ENCODE assay signal across 12 mouse cellular contexts in the genomic region with DNA sequence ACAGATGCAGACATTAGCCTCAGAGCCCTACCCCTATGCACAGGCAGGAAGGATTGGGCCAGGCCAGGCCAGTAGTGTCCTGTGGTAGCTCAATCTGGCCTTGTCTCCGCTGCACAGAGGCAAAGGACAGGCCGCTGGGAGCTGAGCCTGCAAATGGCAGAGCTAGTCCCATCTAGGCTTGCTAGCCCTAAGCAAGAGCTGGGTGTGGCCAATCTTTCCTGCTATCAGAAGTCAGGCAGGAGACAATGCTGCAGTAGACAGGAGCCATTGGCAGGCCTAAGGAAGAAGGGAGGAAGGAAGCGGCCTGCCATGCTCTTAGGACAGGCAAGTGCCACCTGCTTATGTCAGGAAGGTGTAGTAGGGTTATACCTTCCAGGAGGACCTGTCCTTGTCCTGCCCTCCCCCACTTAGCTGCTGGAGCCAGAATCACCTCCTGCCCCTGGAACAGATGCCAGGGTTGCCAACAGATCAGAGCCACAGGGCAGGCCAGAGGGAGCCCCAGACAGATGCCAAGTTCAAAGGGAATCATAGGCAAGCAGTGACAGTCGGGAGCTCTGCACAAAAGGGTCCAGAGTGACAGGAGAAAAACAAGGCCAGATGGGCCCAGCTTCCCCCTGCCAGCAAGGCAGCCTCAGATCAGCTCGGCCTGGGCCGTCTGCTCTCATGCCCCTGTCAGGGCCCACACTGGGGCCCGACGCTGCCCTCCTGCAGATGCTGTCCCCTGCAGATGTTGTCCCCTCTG. TPM values are rescaled to one million over a fixed set of nuclear protein-coding genes. Genes with fewer than 3 reads are reported as not detected.
DNase-seq lines count a peak whose midpoint lies in the region; ATAC-seq and TF ChIP-seq lines count a peak whose summit lies in the region.
"Had no signal": no experiment of that assay in that cellular context is flagged by ENCODE, and none has a peak within 500 bp of the region (broad histone marks: within the 10 kb centered on the region; RNA-seq: fewer than 3 reads in every experiment).

No protein-coding gene starts in this region.

- 75% methylated on average over 8 of the region's 8 CpGs for WGBS in forebrain, embryonic 11.5 days
- 45% methylated on average over 8 of the region's 8 CpGs for WGBS in hindbrain, postnatal 0 days
- 65% methylated on average over 8 of the region's 8 CpGs for WGBS in neural tube, embryonic 13.5 days

- peak; percentile 44 for DNase-seq in cerebellum, adult 11 months
- peak; percentile 56 for DNase-seq in forebrain, embryonic 11.5 days (ENCODE audit: low spot score)
- DNase-seq in hindbrain, postnatal 0 days (ENCODE audit: low spot score): peak; percentile 71
- DNase-seq in embryo, embryonic 10.5 days (ENCODE audit: low spot score): no peak
- no peak for DNase-seq in heart, postnatal 4 days
- no peak for DNase-seq in lung, postnatal 14 days
- DNase-seq: heart, postnatal 10 days had no signal

- H3K4me3 ChIP-seq in forebrain, embryonic 11.5 days (ENCODE audit: low read depth, low read length): no peak overlapping the region
- H3K4me3 ChIP-seq in hindbrain, postnatal 0 days (ENCODE audit: low read length): no peak overlapping the region
- no peak overlapping the region for H3K4me3 ChIP-seq in neural tube, embryonic 13.5 days
- H3K4me3 ChIP-seq: limb, embryonic 13.5 days had no signal

- TF ChIP-seq CTCF in hindbrain, postnatal 0 days (IDR thresholded peaks at IDR 0.05; ENCODE audit: low read depth): no peak

- ATAC-seq in cerebellum, adult (ENCODE audit: insufficient number of reproducible peaks, low FRiP score, low TSS enrichment): no peak
- no peak for ATAC-seq in forebrain, embryonic 11.5 days (replicated peaks; ENCODE audit: low FRiP score)
- peak; percentile 66 for ATAC-seq in hindbrain, postnatal 0 days
- ATAC-seq in neural tube, embryonic 13.5 days (ENCODE audit: low read depth): no peak

- H3K27ac ChIP-seq in forebrain, embryonic 11.5 days (ENCODE audit: low read depth, low read length): peak overlapping the region; percentile 14; the same call in 1 of the 2 replicates
- peak overlapping the region; percentile 74 for H3K27ac ChIP-seq in hindbrain, postnatal 0 days
- peak overlapping the region; percentile 59 for H3K27ac ChIP-seq in neural tube, embryonic 13.5 days (replicated peaks)
- H3K27ac ChIP-seq: kidney, postnatal 0 days; limb, embryonic 13.5 days had no signal

- H3K9ac ChIP-seq in forebrain, embryonic 11.5 days (ENCODE audit: low read length): no peak overlapping the region
- no peak overlapping the region for H3K9ac ChIP-seq in hindbrain, postnatal 0 days (replicated peaks; ENCODE audit: low read length)
- no peak overlapping the region for H3K9ac ChIP-seq in neural tube, embryonic 13.5 days
- H3K9ac ChIP-seq: limb, embryonic 13.5 days had no signal

- H3K36me3 ChIP-seq in forebrain, embryonic 11.5 days (ENCODE audit: control insufficient read depth, insufficient read depth, low read length): no peaks in the 10 kb centered on the region
- no peaks in the 10 kb centered on the region for H3K36me3 ChIP-seq in hindbrain, postnatal 0 days (ENCODE audit: insufficient read depth, low read length)
- no peaks in the 10 kb centered on the region for H3K36me3 ChIP-seq in neural tube, embryonic 13.5 days
- H3K36me3 ChIP-seq: G1E; limb, embryonic 13.5 days had no signal

- H3K27me3 ChIP-seq in forebrain, embryonic 11.5 days (ENCODE audit: control insufficient read depth, insufficient read depth, low read length): no peaks in the 10 kb centered on the region
- H3K27me3 ChIP-seq in hindbrain, postnatal 0 days (ENCODE audit: insufficient read depth, low read length): no peaks in the 10 kb centered on the region
- no peaks in the 10 kb centered on the region for H3K27me3 ChIP-seq in neural tube, embryonic 13.5 days

- no peaks in the 10 kb centered on the region for H3K9me3 ChIP-seq in forebrain, embryonic 11.5 days (ENCODE audit: control insufficient read depth, low read length)
- no peaks in the 10 kb centered on the region for H3K9me3 ChIP-seq in hindbrain, postnatal 0 days (ENCODE audit: low read length)
- no peaks in the 10 kb centered on the region for H3K9me3 ChIP-seq in neural tube, embryonic 13.5 days
- H3K9me3 ChIP-seq: limb, embryonic 13.5 days had no signal

- no peak overlapping the region for H3K4me2 ChIP-seq in forebrain, embryonic 11.5 days (ENCODE audit: low read depth, low read length, severe bottlenecking)
- no peak overlapping the region for H3K4me2 ChIP-seq in hindbrain, postnatal 0 days (ENCODE audit: low read depth, low read length)
- no peak overlapping the region for H3K4me2 ChIP-seq in neural tube, embryonic 13.5 days
- H3K4me2 ChIP-seq: limb, embryonic 13.5 days had no signal

- H3K4me1 ChIP-seq in forebrain, embryonic 11.5 days (replicated peaks; ENCODE audit: control insufficient read depth, insufficient read depth, low read length): 0 out of 2 replicates have a peak, but pooled peaks cover 2% of the 10 kb centered on the region
- peaks cover 10% of the 10 kb centered on the region for H3K4me1 ChIP-seq in hindbrain, postnatal 0 days (ENCODE audit: insufficient read depth, low read length)
- H3K4me1 ChIP-seq in neural tube, embryonic 13.5 days (replicated peaks): peaks cover 41% of the 10 kb centered on the region
- H3K4me1 ChIP-seq: limb, embryonic 13.5 days had no signal

RNA-seq across cellular contexts. Expression of gene Igsf21, which starts 59.0 kb away (rescaled TPM):
- 12.7 and 13.3 TPM in 2 replicates for polyA plus RNA-seq in forebrain, embryonic 11.5 days (2014; fragmentation: Nextera tagmentation; extraction: Ambion mirVana)
- 175 and 176 TPM in 2 replicates for total RNA-seq in hindbrain, postnatal 0 days (2014; rRNA removed)
- polyA plus RNA-seq in hindbrain, postnatal 0 days (2015; fragmentation: Nextera tagmentation; extraction: Ambion mirVana): 125 and 127 TPM in 2 replicates
- polyA plus RNA-seq in neural tube, embryonic 13.5 days (2015; fragmentation: Nextera tagmentation; extraction: Ambion mirVana): 53.1 and 55.7 TPM in 2 replicates
- total RNA-seq in heart, postnatal 4 days (2021): under 1 TPM; 0.14 to 0.20 TPM
- total RNA-seq: G1E had no signal
- polyA plus RNA-seq: G1E had no signal

Comparison
In these comparisons a context has a peak if more than half of its experiments do, and no peak if none do; other contexts are left out.
1. DNase-seq: peak in cerebellum, adult 11 months (single experiment), forebrain, embryonic 11.5 days (single experiment) and hindbrain, postnatal 0 days (single experiment); none in embryo, embryonic 10.5 days (single experiment), heart, postnatal 4 days (single experiment) and lung, postnatal 14 days (single experiment).
2. H3K27ac ChIP-seq: peak in every context shown above with its lines; median percentile 74 in hindbrain, postnatal 0 days; 59 in neural tube, embryonic 13.5 days; 14 in forebrain, embryonic 11.5 days.